In genomic region chr6:126202959-126203358, GRCm38 (mm10) we compare ENCODE assay signal across 10 mouse cellular contexts. TPM values are rescaled to one million over a fixed set of nuclear protein-coding genes. Genes with fewer than 3 reads are reported as not detected.
A peak's percentile ranks its signal among the peaks of the same experiment; 100 is the strongest.
DNase-seq lines count a peak whose midpoint lies in the region; ATAC-seq and TF ChIP-seq lines count a peak whose summit lies in the region.
"Had no signal": no experiment of that assay in that cellular context is flagged by ENCODE, and none has a peak within 500 bp of the region (broad histone marks: within the 10 kb centered on the region; RNA-seq: fewer than 3 reads in every experiment).

No protein-coding gene starts in this region.

- no peaks in the 10 kb centered on the region for H3K4me1 ChIP-seq in lung, embryonic 14.5 days (ENCODE audit: insufficient read depth)
- H3K4me1 ChIP-seq in intestine, embryonic 15.5 days (replicated peaks), result no peaks in the 10 kb centered on the region

- WGBS in lung, embryonic 14.5 days, result 55% methylated on average over 7 of the region's 7 CpGs
- WGBS in intestine, embryonic 15.5 days, result 26% methylated on average over 7 of the region's 7 CpGs

- H3K36me3 ChIP-seq in lung, embryonic 14.5 days (ENCODE audit: insufficient read depth), result no peaks in the 10 kb centered on the region
- H3K36me3 ChIP-seq in intestine, embryonic 15.5 days, result no peaks in the 10 kb centered on the region

- no peaks in the 10 kb centered on the region for H3K27me3 ChIP-seq in lung, embryonic 14.5 days (ENCODE audit: insufficient read depth, low read length)
- no peaks in the 10 kb centered on the region for H3K27me3 ChIP-seq in intestine, embryonic 15.5 days (replicated peaks)

- no peak overlapping the region for H3K27ac ChIP-seq in lung, embryonic 14.5 days (ENCODE audit: low read depth)
- H3K27ac ChIP-seq in intestine, embryonic 15.5 days, result 0 out of 2 replicates have a peak overlapping the region, but pooled peaks have one; percentile 11
- H3K27ac ChIP-seq: liver, embryonic 14.5 days had no signal

- DNase-seq in embryo, embryonic 10 days (ENCODE audit: low spot score), result peak; percentile 8
- no peak for DNase-seq in embryo, embryonic 9.5 days (ENCODE audit: extremely low spot score)
- peak; percentile 23 for DNase-seq in lung, embryonic 14.5 days
- no peak for DNase-seq in lung, adult 18-20 months
- DNase-seq in mesoderm, embryonic 11.5 days (ENCODE audit: low read depth, low spot score), result peak; percentile 57
- no peak for DNase-seq in adipocyte (ENCODE audit: low spot score)
- DNase-seq in gastrocnemius, adult 8-10 months (ENCODE audit: low spot score in 2 of 2), result no peak
- DNase-seq: B cell, adult 2 months had no signal

- no peak overlapping the region for H3K4me2 ChIP-seq in lung, embryonic 14.5 days
- H3K4me2 ChIP-seq in intestine, embryonic 15.5 days (replicated peaks), result no peak overlapping the region

- H3K9me3 ChIP-seq in lung, embryonic 14.5 days (ENCODE audit: low read depth, low read length), result no peaks in the 10 kb centered on the region
- H3K9me3 ChIP-seq in intestine, embryonic 15.5 days, result no peaks in the 10 kb centered on the region

- H3K9ac ChIP-seq in lung, embryonic 14.5 days, result no peak overlapping the region
- no peak overlapping the region for H3K9ac ChIP-seq in intestine, embryonic 15.5 days
- H3K9ac ChIP-seq: liver, embryonic 14.5 days had no signal

- H3K4me3 ChIP-seq in lung, embryonic 14.5 days (ENCODE audit: low read depth, low read length), result no peak overlapping the region
- H3K4me3 ChIP-seq in intestine, embryonic 15.5 days (replicated peaks), result no peak overlapping the region

- no peak for ATAC-seq in lung, embryonic 14.5 days (ENCODE audit: insufficient read depth)
- peak; percentile 82 for ATAC-seq in intestine, embryonic 15.5 days

- no peak for TF ChIP-seq CTCF in lung, embryonic 14.5 days (IDR thresholded peaks at IDR 0.05; ENCODE audit: low read depth)

RNA-seq across cellular contexts. Expression of gene Ntf3, which starts 36.2 kb away (rescaled TPM):
- polyA plus RNA-seq in lung, embryonic 14.5 days (2014; fragmentation: Nextera tagmentation; extraction: Ambion mirVana), result 4.3 and 4.7 TPM in 2 replicates
- 6.5 and 7.8 TPM in 2 replicates for polyA plus RNA-seq in intestine, embryonic 15.5 days (2015; fragmentation: Nextera tagmentation; extraction: Ambion mirVana)
- 1 to 10 TPM; 1.6 to 2.6 (median 1.6) TPM for total RNA-seq in gastrocnemius, adult 8-10 months (2022)

Comparison
In these comparisons a context has a peak if more than half of its experiments do, and no peak if none do; other contexts are left out.
1. DNase-seq: peak in embryo, embryonic 10 days (single experiment), lung, embryonic 14.5 days (single experiment) and mesoderm, embryonic 11.5 days (single experiment); none in embryo, embryonic 9.5 days (single experiment), lung, adult 18-20 months (0 of 2), adipocyte (single experiment) and gastrocnemius, adult 8-10 months (0 of 2).